Mouse (Mus musculus) gastrocnemius, postnatal 10 days (tissue): ENCODE results near the gene Clrn2. TPM values are rescaled to one million over a fixed set of nuclear protein-coding genes. Genes with fewer than 3 reads are reported as not detected.

Experiments
- DNase-seq: peaks from one replicate; pipeline ENCODE4 v3.0.0; 2021; ENCODE audit warnings: mixed read lengths
- total RNA-seq, 2 experiments: library from RNA; stranded (reverse); gene quantifications; 2 replicates each; pipeline ENCODE4 v1.2.3; 2021

Clrn2 gene
- total RNA-seq, 2 experiments from 2014 or later: not detected

GRCm38 (mm10) chr5:45510071-45510470, 56.5 kb downstream of the Clrn2 start:
- no peak for DNase-seq

GRCm38 (mm10) chr5:45512908-45513307, 59.4 kb downstream of the Clrn2 start:
- DNase-seq: no peak

- DNase-seq: no peak
Observed at GRCm38 (mm10) chr5:45513511-45513910, 60.0 kb downstream of the Clrn2 start.

Other genes starting within 250 kb of the Clrn2 start
- 100 to 1,000 TPM; 106 to 125 TPM for gene Qdpr, start 3.5 kb upstream of the Clrn2 start, total RNA-seq
- gene Lap3, start 39.6 kb downstream of the Clrn2 start, total RNA-seq: 10 to 100 TPM; 70.1 to 84.7 TPM
- gene Med28, start 66.5 kb downstream of the Clrn2 start, total RNA-seq: 10 to 100 TPM; 38.0 to 38.8 TPM
- 1 to 10 TPM; 2.0 to 2.3 TPM for gene Fam184b, start 185.9 kb downstream of the Clrn2 start, total RNA-seq
- 1 to 10 TPM; 4.7 to 7.7 TPM for gene Ncapg, start 216.2 kb downstream of the Clrn2 start, total RNA-seq